Mouse (Mus musculus) lung, postnatal 0 days (tissue): ENCODE measurements around the gene Engase.

Source experiments
- CTCF ChIP-seq: IDR thresholded peaks from 2 replicates; pipeline ENCODE4 v1.5.1; 2016; ENCODE audit warnings: antibody characterized with exemption, mild to moderate bottlenecking
- EP300 ChIP-seq: IDR thresholded peaks from 2 replicates; pipeline ENCODE4 v1.6.1; 2016; ENCODE audit warnings: antibody characterized with exemption, mild to moderate bottlenecking, control low read depth

DNA sequence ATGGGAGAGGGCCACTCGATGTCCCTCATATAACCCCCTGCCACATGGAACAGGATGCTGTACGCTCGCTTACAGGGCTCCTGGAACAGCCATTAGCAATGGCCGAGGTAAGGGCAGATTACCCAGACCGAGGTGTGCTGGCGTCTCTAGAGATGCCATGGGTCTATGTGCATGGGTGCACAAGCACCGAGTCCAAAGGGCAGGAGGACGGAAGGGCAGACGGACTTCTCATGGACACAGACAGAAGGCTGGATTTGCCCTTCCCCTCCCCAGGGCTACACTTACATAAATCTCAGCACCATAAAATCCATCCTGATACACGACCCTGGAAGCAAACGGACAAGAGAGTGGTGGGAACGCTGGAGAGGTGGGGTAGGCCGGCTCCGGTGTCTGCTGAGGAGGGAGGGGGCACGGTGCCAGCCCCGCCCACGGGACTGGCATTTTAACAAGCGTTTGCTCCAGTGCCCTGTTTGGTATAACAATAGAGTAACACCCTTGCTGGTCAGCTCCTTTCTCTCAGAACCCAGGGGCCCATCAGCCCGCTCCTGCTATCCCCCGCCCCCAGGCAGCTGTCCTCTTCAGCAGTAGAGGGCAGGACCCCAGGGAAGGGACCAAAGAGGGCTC lies 19.5 kb downstream of the Engase start:
- no peak for TF ChIP-seq CTCF
- TF ChIP-seq EP300, result no peak
